Mouse (Mus musculus) skeletal muscle tissue, adult 2 months (tissue): ENCODE measurements at regions not wholly inside any gene's neighbourhood (a gene's known extent, or its start where the extent isn't known, plus 50 kb on each side); places are given as distances from the start of the nearest gene placed in this dataset.

ENCODE experiments used
- DNase-seq: peaks from one replicate; pipeline ENCODE4 v3.0.0-alpha.2; 2012; ENCODE audit warnings: low read depth, low spot score

DNA sequence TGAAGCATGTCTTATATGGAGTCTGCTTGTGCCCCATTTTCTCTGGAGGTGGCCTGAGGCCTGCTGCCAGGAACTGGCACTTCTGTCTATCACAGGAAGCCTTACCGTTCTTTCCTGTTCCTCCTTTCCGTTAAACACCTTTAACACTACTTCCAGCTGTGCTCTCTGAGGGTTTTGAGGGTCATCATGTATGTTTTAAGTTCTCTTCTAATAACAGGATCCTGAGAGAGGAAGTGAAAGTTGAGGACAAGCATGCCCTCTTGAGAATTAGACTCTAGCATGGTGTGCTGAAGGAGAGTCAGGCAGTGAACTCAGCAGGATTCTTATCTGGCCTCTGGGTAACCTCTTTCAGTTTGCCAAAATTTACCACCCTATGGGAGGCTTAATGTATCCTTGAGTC is 418.0 kb upstream of the 9430069I07Rik start:
- no peak for DNase-seq

DNA sequence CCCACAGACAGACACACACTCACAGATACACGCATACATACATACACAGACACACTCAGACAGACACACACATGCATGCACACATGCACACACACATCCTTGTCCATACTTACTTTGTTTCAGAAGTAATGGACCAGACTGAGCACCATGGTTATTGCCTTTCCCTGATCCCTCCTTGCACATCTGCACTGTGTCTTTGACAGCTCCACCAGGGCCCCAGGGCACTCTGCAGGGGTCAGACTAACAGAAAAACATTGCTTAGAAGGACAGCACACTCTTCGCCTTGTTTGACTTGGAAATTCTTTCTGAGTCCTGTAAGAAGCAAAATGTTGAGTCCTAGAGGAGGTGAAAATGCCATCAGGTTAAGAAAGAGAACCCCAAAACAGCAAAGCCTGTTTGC is 394.1 kb upstream of the 9430069I07Rik start:
- no peak for DNase-seq

DNA sequence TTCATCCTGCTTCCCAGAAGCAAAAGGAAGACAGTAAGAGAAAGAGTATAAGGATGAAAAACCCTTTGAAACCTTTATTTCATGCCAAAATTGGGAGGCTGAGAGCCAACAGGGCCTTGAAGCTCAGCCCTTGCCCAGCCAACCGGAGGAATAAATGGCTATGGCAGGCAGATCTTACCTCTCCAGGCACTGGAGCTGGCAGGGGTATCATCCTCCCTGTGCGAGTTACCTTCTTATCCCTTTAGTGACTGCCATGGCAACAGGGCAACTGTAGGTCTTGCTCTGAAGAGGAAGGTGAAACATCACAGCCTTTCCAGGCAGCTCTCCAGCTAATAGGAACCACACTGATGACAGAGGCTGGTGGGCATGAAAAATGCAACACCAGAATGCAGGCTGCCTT is 393.3 kb upstream of the 9430069I07Rik start:
- DNase-seq = no peak

DNA sequence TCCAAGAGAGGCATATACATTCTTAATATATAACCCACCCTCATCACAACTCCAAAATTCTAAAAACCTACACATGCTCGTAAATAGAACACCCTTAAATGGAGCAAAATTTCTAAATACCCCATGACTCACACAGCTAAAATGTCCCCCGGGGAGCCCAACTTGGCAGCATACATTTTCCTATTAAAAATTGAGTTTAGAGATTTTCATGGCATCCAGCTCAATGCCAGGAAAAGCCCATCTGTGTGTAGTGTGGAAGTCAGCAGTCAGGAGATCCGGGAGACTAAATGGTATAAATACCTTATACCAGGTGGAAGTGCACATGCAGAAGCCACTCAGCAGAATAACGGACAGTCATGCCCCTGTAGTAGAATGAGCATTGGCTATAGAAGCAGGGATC is 389.4 kb upstream of the 9430069I07Rik start:
- no peak for DNase-seq

DNA sequence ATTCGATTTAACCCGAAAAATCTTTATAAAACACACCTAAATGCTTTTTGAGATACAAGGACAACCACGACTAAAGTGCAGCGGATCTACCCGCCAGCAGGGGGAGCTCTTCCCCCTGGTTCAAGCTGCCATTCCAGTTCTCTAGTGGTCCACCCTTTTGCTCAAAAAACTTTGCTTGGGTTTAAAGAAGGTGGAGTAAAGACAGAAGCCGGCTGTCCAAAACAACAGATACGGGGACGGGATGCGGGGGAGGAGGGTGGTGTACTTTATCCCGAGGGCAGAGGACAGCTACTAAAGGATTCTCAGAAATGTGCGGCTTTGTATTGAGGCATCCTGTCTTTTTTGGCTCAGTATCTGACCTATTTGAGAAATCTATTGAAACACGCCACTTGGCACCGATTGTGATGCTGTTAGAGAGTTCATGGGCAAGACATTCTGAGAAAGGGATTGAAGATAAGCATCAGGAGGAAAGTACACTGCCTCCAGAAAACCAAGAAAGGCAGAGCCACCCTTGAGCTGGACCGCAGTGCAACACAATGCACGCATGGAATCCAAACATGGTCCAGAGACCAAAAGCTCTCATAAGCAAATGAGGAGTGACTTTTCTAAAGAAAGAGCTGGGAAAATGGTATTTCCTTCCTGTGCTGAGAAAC is 385.6 kb upstream of the 9430069I07Rik start:
- DNase-seq = peak; percentile 43

DNA sequence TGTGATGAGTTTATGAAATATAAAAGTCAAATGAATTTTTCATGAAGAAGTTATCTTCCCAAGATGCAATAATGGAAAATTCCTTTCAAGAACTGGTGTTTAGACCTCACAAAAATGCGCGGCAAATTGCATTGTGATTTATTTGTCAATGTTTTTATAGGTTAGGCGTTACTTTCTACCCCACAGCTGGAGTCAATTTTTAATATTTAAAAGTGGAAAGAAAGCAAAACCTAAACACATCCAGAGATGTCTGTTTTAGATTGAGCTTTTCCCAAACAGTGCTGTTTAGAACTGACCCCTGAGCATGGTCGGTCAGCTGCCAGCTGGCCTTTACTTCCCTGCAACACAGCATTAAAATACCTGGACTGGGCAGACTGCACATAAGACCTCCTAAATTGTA is 383.8 kb upstream of the 9430069I07Rik start:
- DNase-seq = no peak
